Mouse (Mus musculus): ENCODE data around the gene Agtrap.
"Not testable (repeated sequence)": the region's sequence is repeated elsewhere in the genome, so short reads cannot be mapped to it uniquely, and the experiment has no call there.

Gene Agtrap

GRCm38 (mm10) chr4:148051046-148051776, 36.6 kb downstream of the Agtrap start:
- DNase-seq (ENCODE audit: low spot score in 2 of 2): no peak

- DNase-seq (ENCODE audit: low spot score in 2 of 2): not testable (repeated sequence)
Measured at GRCm38 (mm10) chr4:148050396-148050914, 37.4 kb downstream of the Agtrap start.

- DNase-seq (ENCODE audit: low spot score in 2 of 2): no peak
Measured at GRCm38 (mm10) chr4:148046450-148047031, 41.3 kb downstream of the Agtrap start.

GRCm38 (mm10) chr4:148044113-148044512, 43.7 kb downstream of the Agtrap start:
- no peak for DNase-seq (ENCODE audit: low spot score in 2 of 2)

GRCm38 (mm10) chr4:148043327-148043726, 44.5 kb downstream of the Agtrap start:
- not testable (repeated sequence) for DNase-seq (ENCODE audit: low spot score in 2 of 2)

- no peak for DNase-seq (ENCODE audit: low spot score in 2 of 2)
Measured at GRCm38 (mm10) chr4:148041611-148042191, 46.1 kb downstream of the Agtrap start.

GRCm38 (mm10) chr4:148040933-148041610, 46.8 kb downstream of the Agtrap start:
- peak in 1 of 2 experiments; percentile 36 for DNase-seq (ENCODE audit: low spot score in 2 of 2)

- no peak for DNase-seq (ENCODE audit: low spot score in 2 of 2)
Measured at GRCm38 (mm10) chr4:148040029-148040830, 47.6 kb downstream of the Agtrap start.

- DNase-seq (ENCODE audit: low spot score in 2 of 2): no peak
Measured at GRCm38 (mm10) chr4:148039254-148040028, 48.4 kb downstream of the Agtrap start.

GRCm38 (mm10) chr4:148038600-148039253, 49.1 kb downstream of the Agtrap start, which contains the start of the genes Clcn6 and Mthfr:
Gene Clcn6, minus strand, starts transcription at chr4:148038821.
Gene Mthfr, plus strand, starts transcription at chr4:148039077.
- peak; percentile 97 to 99 for DNase-seq (ENCODE audit: low spot score in 2 of 2)

GRCm38 (mm10) chr4:148038079-148038599, 49.7 kb downstream of the Agtrap start:
- no peak for DNase-seq (ENCODE audit: low spot score in 2 of 2)

GRCm38 (mm10) chr4:148035440-148035839, 52.4 kb downstream of the Agtrap start:
- DNase-seq (ENCODE audit: low spot score in 2 of 2): no peak

GRCm38 (mm10) chr4:148033858-148034410, 53.9 kb downstream of the Agtrap start:
- no peak for DNase-seq (ENCODE audit: low spot score in 2 of 2)

- no peak for DNase-seq (ENCODE audit: low spot score in 2 of 2)
Measured at GRCm38 (mm10) chr4:148030506-148030905, 57.3 kb downstream of the Agtrap start.

GRCm38 (mm10) chr4:148029297-148029696, 58.5 kb downstream of the Agtrap start:
- no peak for DNase-seq (ENCODE audit: low spot score in 2 of 2)
